Mouse (Mus musculus) CH12.LX (cell line): ENCODE results near the gene Zfyve1. TPM values are rescaled to one million over a fixed set of nuclear protein-coding genes. Genes with fewer than 3 reads are reported as not detected.
A peak's percentile ranks its signal among the peaks of the same experiment; 100 is the strongest.

ENCODE experiments used
- DNase-seq: peaks from one replicate; pipeline ENCODE4 v3.0.0-alpha.2; 2013; ENCODE audit errors: extremely low read depth
- H3K27ac ChIP-seq: 2 replicates; pipeline ENCODE4 v1.5.1; 2012; ENCODE audit warnings: low read depth, mild to moderate bottlenecking, control low read depth, moderate library complexity; ENCODE audit not compliant: insufficient read depth
- H3K27me3 ChIP-seq: replicated peaks from 2 replicates; pipeline ENCODE3; 2012; ENCODE audit warnings: inconsistent platforms
- H3K36me3 ChIP-seq, 2 experiments: replicated peaks in 1 of 2; 2 replicates each; pipeline versions ENCODE3 to v1.6.1; 2012; ENCODE audit warnings: inconsistent platforms in 1 of 2, low read length in 1 of 2, mild to moderate bottlenecking in 1 of 2, mixed read lengths in 1 of 2, moderate library complexity in 1 of 2; ENCODE audit not compliant: control insufficient read depth in 1 of 2, insufficient read depth in 1 of 2
- H3K4me1 ChIP-seq, 2 experiments: 2 replicates each; pipeline ENCODE4 v1.6.1; 2012; ENCODE audit warnings: inconsistent platforms in 1 of 2, moderate library complexity in 1 of 2; ENCODE audit not compliant: insufficient read depth in 2 of 2, control insufficient read depth in 1 of 2
- H3K4me2 ChIP-seq: 2 replicates; pipeline ENCODE4 v1.6.1; 2012; ENCODE audit warnings: low read depth, mild to moderate bottlenecking, control low read depth; ENCODE audit not compliant: poor library complexity, insufficient read depth, severe bottlenecking
- H3K4me3 ChIP-seq, 3 experiments: fragments of 150-350 bp in 1 of 3; sonication (generic) in 1 of 3; replicated peaks in 1 of 3; 2 replicates each; pipeline versions ENCODE3 to v1.5.1; 2011 to 2012; ENCODE audit warnings: low read depth in 2 of 3, low read length in 2 of 3, mild to moderate bottlenecking in 2 of 3, moderate library complexity in 2 of 3, control low read depth in 1 of 3, improper control_type of control experiment in 1 of 3, inconsistent platforms in 1 of 3, mixed read lengths in 1 of 3; ENCODE audit not compliant: poor library complexity in 1 of 3
- H3K79me2 ChIP-seq: replicated peaks from 2 replicates; pipeline ENCODE4 v1.6.1; 2012; ENCODE audit warnings: mild to moderate bottlenecking, moderate library complexity; ENCODE audit not compliant: control insufficient read depth, poor library complexity, insufficient read depth, severe bottlenecking; ENCODE audit errors: extremely low read depth
- H3K9ac ChIP-seq: 2 replicates; pipeline ENCODE4 v1.6.1; 2012; ENCODE audit warnings: low read depth, mild to moderate bottlenecking, control low read depth, moderate library complexity; ENCODE audit not compliant: insufficient read depth
- H3K9me3 ChIP-seq: replicated peaks from 2 replicates; pipeline ENCODE3; 2012; ENCODE audit warnings: low read length, inconsistent platforms, mixed read lengths
- BHLHE40 ChIP-seq: IDR thresholded peaks from 2 replicates; pipeline ENCODE4 v1.6.1; 2011; ENCODE audit warnings: mild to moderate bottlenecking, low read depth, low read length, improper control_type of control experiment
- CHD1 ChIP-seq: IDR thresholded peaks from 2 replicates; pipeline ENCODE4 v1.6.1; 2012; ENCODE audit warnings: low read depth, low read length, improper control_type of control experiment, inconsistent platforms
- CHD2 ChIP-seq: IDR thresholded peaks from 2 replicates; pipeline ENCODE4 v1.6.1; 2011; ENCODE audit warnings: low read length, improper control_type of control experiment
- E2F4 ChIP-seq: IDR thresholded peaks from 2 replicates; pipeline ENCODE4 v1.6.1; 2011; ENCODE audit warnings: low read depth, low read length, improper control_type of control experiment; ENCODE audit not compliant: insufficient replicate concordance
- ELF1 ChIP-seq: IDR thresholded peaks from 2 replicates; pipeline ENCODE4 v1.6.1; 2014; ENCODE audit warnings: low read depth, mild to moderate bottlenecking, inconsistent platforms, low read length, improper control_type of control experiment
- GABPA ChIP-seq: IDR thresholded peaks from 2 replicates; pipeline ENCODE4 v1.6.1; 2012; ENCODE audit warnings: low read depth, low read length, improper control_type of control experiment, inconsistent platforms; ENCODE audit not compliant: insufficient replicate concordance
- HCFC1 ChIP-seq: IDR thresholded peaks from 2 replicates; pipeline ENCODE4 v1.6.1; 2012; ENCODE audit warnings: low read depth, mild to moderate bottlenecking, inconsistent platforms, low read length, improper control_type of control experiment
- KAT2A ChIP-seq: IDR thresholded peaks from 2 replicates; pipeline ENCODE4 v1.6.1; 2012; ENCODE audit warnings: low read length, improper control_type of control experiment, inconsistent platforms; ENCODE audit not compliant: insufficient replicate concordance
- MAFK ChIP-seq: IDR thresholded peaks from 2 replicates; pipeline ENCODE4 v1.6.1; 2011; ENCODE audit warnings: low read length, improper control_type of control experiment; ENCODE audit not compliant: insufficient replicate concordance
- MAZ ChIP-seq: IDR thresholded peaks from 2 replicates; pipeline ENCODE4 v1.6.1; 2012; ENCODE audit warnings: low read depth, mild to moderate bottlenecking, inconsistent platforms, low read length, improper control_type of control experiment, moderate library complexity
- MEF2A ChIP-seq: IDR thresholded peaks from 2 replicates; pipeline ENCODE4 v1.6.1; 2014; ENCODE audit warnings: low read depth, mild to moderate bottlenecking, inconsistent platforms, low read length, improper control_type of control experiment, borderline replicate concordance
- MYC ChIP-seq: IDR thresholded peaks from 2 replicates; pipeline ENCODE4 v1.6.1; 2011; ENCODE audit warnings: low read depth, mild to moderate bottlenecking, improper control_type of control experiment, low read length
- NELFE ChIP-seq: IDR thresholded peaks from 2 replicates; pipeline ENCODE4 v1.6.1; 2011; ENCODE audit warnings: low read depth, low read length, improper control_type of control experiment
- NRF1 ChIP-seq: IDR thresholded peaks from 2 replicates; pipeline ENCODE4 v1.6.1; 2014; ENCODE audit warnings: low read depth, mild to moderate bottlenecking, inconsistent platforms, low read length, improper control_type of control experiment, moderate library complexity
- POLR2AphosphoS2 ChIP-seq: IDR thresholded peaks from 2 replicates; pipeline ENCODE4 v1.6.1; 2011; ENCODE audit warnings: low read depth, low read length, improper control_type of control experiment
- RAD21 ChIP-seq: IDR thresholded peaks from 2 replicates; pipeline ENCODE4 v1.6.1; 2011; ENCODE audit warnings: low read depth, mild to moderate bottlenecking, low read length, improper control_type of control experiment, moderate library complexity
- RCOR1 ChIP-seq: conservative IDR thresholded peaks from 2 replicates; pipeline ENCODE4 v1.6.1; 2012; ENCODE audit warnings: low read depth, mild to moderate bottlenecking, inconsistent platforms, low read length, improper control_type of control experiment
- SIN3A ChIP-seq: IDR thresholded peaks from 2 replicates; pipeline ENCODE4 v1.6.1; 2012; ENCODE audit warnings: low read length, improper control_type of control experiment, inconsistent platforms
- TCF12 ChIP-seq: IDR thresholded peaks from 2 replicates; pipeline ENCODE4 v1.6.1; 2014; ENCODE audit warnings: low read depth, mild to moderate bottlenecking, inconsistent platforms, low read length, improper control_type of control experiment
- UBTF ChIP-seq: IDR thresholded peaks from 2 replicates; pipeline ENCODE4 v1.6.1; 2012; ENCODE audit warnings: low read depth, mild to moderate bottlenecking, inconsistent platforms, low read length, improper control_type of control experiment, moderate library complexity
- USF2 ChIP-seq: conservative IDR thresholded peaks from 2 replicates; pipeline ENCODE4 v1.6.1; 2011; ENCODE audit warnings: low read depth, low read length, improper control_type of control experiment
- ZC3H11A ChIP-seq: IDR thresholded peaks from 2 replicates; pipeline ENCODE4 v1.6.1; 2012; ENCODE audit warnings: low read depth, mild to moderate bottlenecking, inconsistent platforms, low read length, improper control_type of control experiment
- ZMIZ1 ChIP-seq: IDR thresholded peaks from 2 replicates; pipeline ENCODE4 v1.6.1; 2012; ENCODE audit warnings: low read depth, mild to moderate bottlenecking, inconsistent platforms, low read length, improper control_type of control experiment
- ZNF384 ChIP-seq: IDR thresholded peaks from 2 replicates; pipeline ENCODE4 v1.6.1; 2012; ENCODE audit warnings: low read depth, low read length, improper control_type of control experiment, inconsistent platforms
- dilution Hi-C: fragments of 300-500 bp; cut with MboI; formaldehyde crosslinking; loops from 2 replicates; pipeline ENCODE4 v1.14.3; 2020; ENCODE audit warnings: low sequenced_read_pairs; ENCODE audit not compliant: extremely low pct_unique_long_range_greater_than_20kb, extremely low pct_ligation_motif_present
- in situ Hi-C: fragments of 300-500 bp; cut with MboI; formaldehyde crosslinking; loops from 3 replicates; pipeline ENCODE4 v1.14.3; 2019; ENCODE audit warnings: low sequenced_read_pairs, low pct_ligation_motif_present, low pct_unique_long_range_greater_than_20kb, mixed read lengths
- polyA plus RNA-seq: library from polyadenylated mRNA; unstranded; fragments of >175 nt; gene quantifications from 2 replicates; pipeline ENCODE4 v1.2.1, GENCODE M21; 2012; ENCODE audit warnings: low read depth; ENCODE audit not compliant: insufficient read length
- total RNA-seq, 2 experiments: library from RNA; depleted of rRNA; stranded (reverse); fragments of 300-350 nt in 1 of 2; fragments of >200 nt in 1 of 2; gene quantifications; 2 replicates each; pipeline ENCODE4 v1.2.3; 2012 to 2014

Gene Zfyve1
- total and polyA plus RNA-seq, 3 experiments: 6.0 to 17.6 (median 7.2) TPM

DNA sequence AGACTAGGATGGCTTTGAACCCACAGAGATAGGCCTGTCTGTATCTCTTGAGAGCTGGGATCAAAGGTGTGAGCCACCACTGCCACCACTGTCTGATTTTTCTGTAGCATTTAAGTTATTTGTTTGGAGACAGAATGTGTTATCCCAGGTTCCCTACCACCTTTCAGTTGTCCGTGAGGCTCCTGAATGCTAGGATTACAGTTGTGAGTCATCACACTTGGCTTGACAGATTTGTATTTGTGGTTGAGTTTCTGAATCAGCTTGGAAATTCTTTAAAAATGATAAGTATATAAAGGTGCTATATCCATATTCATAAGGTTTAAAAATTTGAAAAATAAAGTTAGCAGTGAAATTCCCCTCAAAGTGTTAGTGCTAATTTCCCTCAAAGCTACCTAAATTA, 46.1 kb upstream of the Zfyve1 start:
- no peak overlapping the region for H3K9ac ChIP-seq
- no peaks in the 10 kb centered on the region for H3K9me3 ChIP-seq
- dilution Hi-C loops: no loop called here
- no peak for TF ChIP-seq BHLHE40
- no peak for TF ChIP-seq ELF1
- no peak for TF ChIP-seq HCFC1
- no peak for TF ChIP-seq MYC
- TF ChIP-seq ZNF384: no peak
- TF ChIP-seq TCF12: no peak
- TF ChIP-seq NRF1: no peak
- TF ChIP-seq RAD21: no peak
- TF ChIP-seq POLR2AphosphoS2: no peak
- TF ChIP-seq NELFE: no peak
- TF ChIP-seq GABPA: no peak
- TF ChIP-seq E2F4: no peak
- no peak for TF ChIP-seq MAFK
- TF ChIP-seq ZMIZ1: no peak
- no peak overlapping the region for H3K4me3 ChIP-seq
- in situ Hi-C loops: loop anchor here (5.0 kb wide), 1 partner anchor 34 kb away; no protein-coding TSS in a partner anchor
- DNase-seq: no peak
- H3K4me2 ChIP-seq: no peak overlapping the region
- H3K27me3 ChIP-seq: no peaks in the 10 kb centered on the region
- peaks cover 63% of the 10 kb centered on the region for H3K79me2 ChIP-seq
- H3K36me3 ChIP-seq: peaks cover 37 to 74% of the 10 kb centered on the region in 2 experiments
- no peak overlapping the region for H3K27ac ChIP-seq
- peaks cover 0 to 36% of the 10 kb centered on the region in 2 experiments; a peak in 2 of 4 replicates for H3K4me1 ChIP-seq

- Histone ChIP-seq H3K9ac (no peak overlapping the region), H3K4me3 (no peak overlapping the region), H3K4me2 (no peak overlapping the region), H3K36me3 (peaks cover 35 to 77% of the 10 kb centered on the region in 2 experiments), H3K27me3 (no peaks in the 10 kb centered on the region), H3K27ac (no peak overlapping the region), H3K9me3 (no peaks in the 10 kb centered on the region), H3K79me2 (peaks cover 77% of the 10 kb centered on the region), H3K4me1 (peaks cover 0 to 38% of the 10 kb centered on the region in 2 experiments; a peak in 2 of 4 replicates)
- no peak for DNase-seq
- TF ChIP-seq HCFC1 (no peak), BHLHE40 (no peak), MAFK (no peak), MAZ (no peak), USF2 (no peak), SIN3A (no peak), TCF12 (no peak), CHD1 (0 out of 2 replicates have a peak, but pooled peaks have one; percentile 41), UBTF (no peak), KAT2A (no peak), MEF2A (no peak), CHD2 (no peak), ZC3H11A (no peak), ZNF384 (peak; percentile 83), RCOR1 (no peak)
- dilution Hi-C loops: no loop called here
- in situ Hi-C loops: loop anchor here (5.0 kb wide), 1 partner anchor 36 kb away; no protein-coding TSS in a partner anchor
These were observed 44.2 kb upstream of the Zfyve1 start for GRCm38 (mm10) chr12:83641233-83641632.
